Mouse (Mus musculus) ES-E14 (cell line): ENCODE results near the gene Irf2bp2. TPM values are rescaled to one million over a fixed set of nuclear protein-coding genes. Genes with fewer than 3 reads are reported as not detected.

Source experiments
- DNase-seq: peaks from one replicate; pipeline ENCODE4 v3.0.0-alpha.2; 2013; ENCODE audit warnings: low read depth, low spot score
- H3K27ac ChIP-seq: 2 replicates; pipeline ENCODE4 v1.5.1; 2012; ENCODE audit warnings: low read depth, mild to moderate bottlenecking, low read length, moderate library complexity, mixed read lengths; ENCODE audit not compliant: poor library complexity, insufficient read depth, severe bottlenecking
- H3K36me3 ChIP-seq: 2 replicates; pipeline ENCODE4 v1.6.1; 2012; ENCODE audit warnings: mild to moderate bottlenecking, low read length, moderate library complexity, mixed read lengths; ENCODE audit not compliant: control insufficient read depth, poor library complexity, insufficient read depth, severe bottlenecking
- H3K4me1 ChIP-seq, 2 experiments: fragments of 150-350 bp in 1 of 2; sonication (generic) in 1 of 2; 2 replicates each; pipeline ENCODE4 v1.6.1; 2012; ENCODE audit warnings: low read length in 2 of 2, mild to moderate bottlenecking in 1 of 2, mixed read lengths in 1 of 2; ENCODE audit not compliant: control insufficient read depth in 2 of 2, insufficient read depth in 2 of 2, poor library complexity in 1 of 2
- H3K4me3 ChIP-seq, 2 experiments: fragments of 150-350 bp in 1 of 2; sonication (generic) in 1 of 2; 2 replicates each; pipeline ENCODE4 v1.5.1; 2012; ENCODE audit warnings: low read length in 2 of 2, low read depth in 1 of 2, mild to moderate bottlenecking in 1 of 2, mixed read lengths in 1 of 2; ENCODE audit not compliant: insufficient read depth in 1 of 2, poor library complexity in 1 of 2, severe bottlenecking in 1 of 2
- H3K9ac ChIP-seq: 2 replicates; pipeline ENCODE4 v1.6.1; 2012; ENCODE audit warnings: low read depth, mild to moderate bottlenecking, low read length, mixed read lengths; ENCODE audit not compliant: poor library complexity, insufficient read depth, severe bottlenecking
- H3K9me3 ChIP-seq: fragments of 150-350 bp; sonication (generic); 2 replicates; pipeline ENCODE4 v1.6.1; 2012; ENCODE audit warnings: low read depth, mild to moderate bottlenecking, low read length; ENCODE audit not compliant: control insufficient read depth, insufficient read depth
- CHD2 ChIP-seq: IDR thresholded peaks from 2 replicates; pipeline ENCODE4 v1.6.1; 2014; ENCODE audit warnings: mild to moderate bottlenecking, low read depth, low read length, inconsistent platforms
- HCFC1 ChIP-seq: IDR thresholded peaks from 2 replicates; pipeline ENCODE4 v1.6.1; 2012; ENCODE audit warnings: low read length, inconsistent platforms, borderline replicate concordance; ENCODE audit not compliant: insufficient read depth
- MAFK ChIP-seq: IDR thresholded peaks from 2 replicates; pipeline ENCODE4 v1.6.1; 2014; ENCODE audit warnings: mild to moderate bottlenecking, low read depth, low read length, inconsistent platforms; ENCODE audit not compliant: insufficient read depth
- ZC3H11A ChIP-seq: IDR thresholded peaks from 2 replicates; pipeline ENCODE4 v1.6.1; 2012; ENCODE audit warnings: low read depth, mild to moderate bottlenecking, inconsistent platforms, low read length, borderline replicate concordance
- ZNF384 ChIP-seq: IDR thresholded peaks from 2 replicates; pipeline ENCODE4 v1.6.1; 2012; ENCODE audit warnings: low read depth, low read length, inconsistent platforms
- in situ Hi-C, 2 experiments: fragments of 600-800 bp; cut with MboI; formaldehyde crosslinking; loops; one replicate each; pipeline ENCODE4 v1.15.1; 2025; ENCODE audit warnings: low sequenced_read_pairs in 2 of 2, inconsistent platforms in 1 of 2; ENCODE audit not compliant: unreplicated experiment in 2 of 2
- total RNA-seq: library from RNA; depleted of rRNA; stranded (reverse); fragments of 300-350 nt; gene quantifications from 2 replicates; pipeline ENCODE4 v1.2.3, GENCODE M21; 2012

Irf2bp2 gene
- total RNA-seq, 1 experiment = 25.7 TPM

GRCm38 (mm10) chr8:126586599-126587577, 6.9 kb downstream of the Irf2bp2 start:
- no peak overlapping the region for H3K4me3 ChIP-seq
- DNase-seq = no peak
- in situ Hi-C loops = no loop called here
- H3K9ac ChIP-seq = no peak overlapping the region
- TF ChIP-seq ZC3H11A = no peak
- TF ChIP-seq MAFK = no peak
- TF ChIP-seq CHD2 = no peak
- TF ChIP-seq ZNF384 = no peak
- no peak for TF ChIP-seq HCFC1
- H3K9me3 ChIP-seq = no peaks in the 10 kb centered on the region
- peaks cover 7 to 29% of the 10 kb centered on the region in 2 experiments for H3K4me1 ChIP-seq
- H3K36me3 ChIP-seq = peaks cover 17% of the 10 kb centered on the region
- H3K27ac ChIP-seq = no peak overlapping the region

GRCm38 (mm10) chr8:126586101-126586500, 7.7 kb downstream of the Irf2bp2 start:
- Histone ChIP-seq H3K9ac (no peak overlapping the region), H3K9me3 (no peaks in the 10 kb centered on the region), H3K36me3 (peaks cover 11% of the 10 kb centered on the region), H3K27ac (no peak overlapping the region), H3K4me1 (peaks cover 7 to 29% of the 10 kb centered on the region in 2 experiments), H3K4me3 (no peak overlapping the region)
- in situ Hi-C loops = no loop called here
- DNase-seq = no peak
- no peak for TF ChIP-seq ZNF384
- no peak for TF ChIP-seq HCFC1
- no peak for TF ChIP-seq MAFK
- TF ChIP-seq ZC3H11A = no peak
- no peak for TF ChIP-seq CHD2

- H3K9me3 ChIP-seq = no peaks in the 10 kb centered on the region
- no peak overlapping the region for H3K27ac ChIP-seq
- no peak for DNase-seq
- in situ Hi-C loops = no loop called here
- H3K9ac ChIP-seq = no peak overlapping the region
- no peak overlapping the region for H3K4me3 ChIP-seq
- H3K36me3 ChIP-seq = peaks cover 9% of the 10 kb centered on the region
- TF ChIP-seq ZNF384 = no peak
- TF ChIP-seq ZC3H11A = no peak
- TF ChIP-seq HCFC1 = no peak
- TF ChIP-seq CHD2 = no peak
- no peak for TF ChIP-seq MAFK
- H3K4me1 ChIP-seq = peaks cover 7 to 28% of the 10 kb centered on the region in 2 experiments
Observed at GRCm38 (mm10) chr8:126585561-126586031, 8.2 kb downstream of the Irf2bp2 start.

- no peak overlapping the region for H3K27ac ChIP-seq
- no peak overlapping the region for H3K9ac ChIP-seq
- H3K36me3 ChIP-seq = peaks cover 2% of the 10 kb centered on the region; the same call in 1 of the 2 replicates
- no peak for DNase-seq
- in situ Hi-C loops = no loop called here
- no peaks in the 10 kb centered on the region for H3K9me3 ChIP-seq
- TF ChIP-seq CHD2 = no peak
- no peak for TF ChIP-seq HCFC1
- TF ChIP-seq ZC3H11A = no peak
- TF ChIP-seq MAFK = no peak
- no peak for TF ChIP-seq ZNF384
- H3K4me3 ChIP-seq = peak overlapping the region in 1 of 2 experiments; percentile 56; a peak in 1 of 4 replicates
- peaks cover 7 to 21% of the 10 kb centered on the region in 2 experiments for H3K4me1 ChIP-seq
Observed at GRCm38 (mm10) chr8:126584844-126585231, 8.9 kb downstream of the Irf2bp2 start.
